Mouse (Mus musculus) liver, embryonic 14.5 days (tissue): ENCODE results near the gene Sema5a. TPM values are rescaled to one million over a fixed set of nuclear protein-coding genes. Genes with fewer than 3 reads are reported as not detected.

Experiments
- ATAC-seq: fragments of 200-750 bp; cut with Nextera tagmentation; 2 replicates; pipeline ENCODE4 v1.8.0; 2017; ENCODE audit warnings: moderate number of reproducible peaks, mild to moderate bottlenecking, moderate library complexity; ENCODE audit not compliant: insufficient read depth
- DNase-seq, 3 experiments: peaks; one replicate each; pipeline ENCODE4 v3.0.0-alpha.2; 2012 to 2013; ENCODE audit warnings: low read depth in 3 of 3, low spot score in 3 of 3
- H3K27ac ChIP-seq: fragments of 300-500 bp; sonication (generic); 2 replicates; pipeline ENCODE4 v1.5.1; 2014; ENCODE audit warnings: moderate library complexity, mild to moderate bottlenecking, control low read depth, inconsistent platforms
- H3K27me3 ChIP-seq: fragments of 300-500 bp; sonication (generic); 2 replicates; pipeline ENCODE4 v1.6.1; 2014; ENCODE audit warnings: mild to moderate bottlenecking, low read length, moderate library complexity; ENCODE audit not compliant: control insufficient read depth, insufficient read depth
- H3K36me3 ChIP-seq: fragments of 300-500 bp; sonication (generic); replicated peaks from 2 replicates; pipeline ENCODE4 v1.6.1; 2014; ENCODE audit warnings: low read depth; ENCODE audit not compliant: control insufficient read depth, insufficient read depth
- H3K4me1 ChIP-seq, 2 experiments: fragments of 200-500 bp in 1 of 2; fragments of 300-500 bp in 1 of 2; sonication (generic) in 1 of 2; replicated peaks; 2 replicates each; pipeline ENCODE4 v1.6.1; 2012 to 2014; ENCODE audit warnings: antibody characterized with exemption in 1 of 2, inconsistent platforms in 1 of 2, low read length in 1 of 2; ENCODE audit not compliant: control insufficient read depth in 2 of 2, insufficient read depth in 2 of 2
- H3K4me2 ChIP-seq: fragments of 300-500 bp; sonication (generic); 2 replicates; pipeline ENCODE4 v1.6.1; 2014; ENCODE audit warnings: low read depth, mild to moderate bottlenecking, control low read depth, moderate library complexity
- H3K4me3 ChIP-seq, 2 experiments: fragments of 200-500 bp in 1 of 2; fragments of 300-500 bp in 1 of 2; sonication (generic) in 1 of 2; 2 replicates each; pipeline ENCODE4 v1.5.1; 2012 to 2014; ENCODE audit warnings: low read depth in 2 of 2, low read length in 2 of 2, mild to moderate bottlenecking in 2 of 2, control low read depth in 1 of 2, inconsistent platforms in 1 of 2, moderate library complexity in 1 of 2; ENCODE audit not compliant: insufficient read depth in 1 of 2
- H3K9ac ChIP-seq: fragments of 300-500 bp; sonication (generic); replicated peaks from 2 replicates; pipeline ENCODE4 v1.6.1; 2014; ENCODE audit warnings: mild to moderate bottlenecking, control low read depth, moderate library complexity
- H3K9me3 ChIP-seq: fragments of 300-500 bp; sonication (generic); 2 replicates; pipeline ENCODE4 v1.6.1; 2016; ENCODE audit warnings: low read length, mixed read lengths; ENCODE audit not compliant: control insufficient read depth
- CTCF ChIP-seq: IDR thresholded peaks from 2 replicates; pipeline ENCODE4 v1.5.1; 2016; ENCODE audit warnings: antibody characterized with exemption, low read depth, control low read depth
- EP300 ChIP-seq: IDR thresholded peaks from 2 replicates; pipeline ENCODE4 v1.6.1; 2016; ENCODE audit warnings: antibody characterized with exemption, low read depth
- WGBS: fragments of 180-500 bp; shearing (Covaris S2); extraction: QIAGEN DNeasy Blood & Tissue Kit; methylation state at CpG from one replicate; pipeline ENCODE4 v1.1.7; 2014; ENCODE audit not compliant: insufficient replicate concordance; 5-methylcytosine and 5-hydroxymethylcytosine counted together
- polyA plus RNA-seq, 2 experiments: library from polyadenylated mRNA; depleted of rRNA in 1 of 2; stranded (reverse) in 1 of 2; unstranded in 1 of 2; fragments of >200 nt; fragmentation: Nextera tagmentation in 1 of 2; extraction: Ambion mirVana in 1 of 2; gene quantifications; 2 replicates each; pipeline versions ENCODE4 v1.2.1 to v1.2.3; 2012 to 2014

Sema5a gene
- polyA plus RNA-seq, 2 experiments: 0.29 to 0.35 TPM

- Histone ChIP-seq H3K4me1 (no peaks in the 10 kb centered on the region), H3K4me2 (no peak overlapping the region), H3K9ac (no peak overlapping the region), H3K4me3 (no peak overlapping the region), H3K27me3 (no peaks in the 10 kb centered on the region), H3K9me3 (no peaks in the 10 kb centered on the region), H3K27ac (no peak overlapping the region), H3K36me3 (no peaks in the 10 kb centered on the region)
- DNase-seq (no peak), ATAC-seq (no peak)
- 14% methylated on average over 5 of the region's 5 CpGs for WGBS
- TF ChIP-seq EP300 (no peak), CTCF (no peak)
Measured at GRCm38 (mm10) chr15:32343544-32343943, 98.9 kb downstream of the Sema5a start.

- no peaks in the 10 kb centered on the region for H3K27me3 ChIP-seq
- H3K4me2 ChIP-seq: no peak overlapping the region
- no peak for TF ChIP-seq CTCF
- no peak for TF ChIP-seq EP300
- H3K36me3 ChIP-seq: no peaks in the 10 kb centered on the region
- DNase-seq (no peak), ATAC-seq (no peak)
- H3K9me3 ChIP-seq: no peaks in the 10 kb centered on the region
- no peak overlapping the region for H3K4me3 ChIP-seq
- no peak overlapping the region for H3K27ac ChIP-seq
- H3K4me1 ChIP-seq: no peaks in the 10 kb centered on the region
- H3K9ac ChIP-seq: no peak overlapping the region
- WGBS: 48% methylated on average over 5 of the region's 5 CpGs
Measured at GRCm38 (mm10) chr15:32347315-32347714, 102.7 kb downstream of the Sema5a start.

DNA sequence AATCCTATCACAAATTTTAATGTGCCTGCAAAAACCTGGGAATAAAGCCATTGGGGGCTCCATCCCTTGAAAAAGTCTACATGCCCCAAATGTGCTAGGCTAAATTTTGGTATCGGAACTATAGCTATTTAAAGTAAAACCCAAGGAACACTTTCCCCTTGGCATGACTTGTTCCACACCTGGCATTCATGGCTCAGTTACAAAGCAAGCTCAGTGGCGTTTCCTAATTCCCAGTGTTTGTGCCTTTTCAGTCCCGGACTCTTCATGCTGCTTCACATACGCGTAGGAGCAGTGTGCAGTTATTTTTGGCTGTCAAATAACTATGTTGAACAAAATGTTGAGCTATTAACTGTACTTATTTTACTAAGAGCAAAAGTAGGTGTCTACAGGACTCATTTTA, 104.7 kb downstream of the Sema5a start:
- Histone ChIP-seq H3K27ac (no peak overlapping the region), H3K9ac (no peak overlapping the region), H3K27me3 (no peaks in the 10 kb centered on the region), H3K9me3 (no peaks in the 10 kb centered on the region), H3K4me3 (no peak overlapping the region), H3K4me1 (no peaks in the 10 kb centered on the region), H3K36me3 (no peaks in the 10 kb centered on the region), H3K4me2 (no peak overlapping the region)
- no peak for DNase-seq
- no peak for ATAC-seq
- TF ChIP-seq CTCF: no peak
- no peak for TF ChIP-seq EP300
- 77% methylated on average over 5 of the region's 5 CpGs for WGBS

- ATAC-seq (no peak), DNase-seq (no peak)
- Histone ChIP-seq H3K36me3 (no peaks in the 10 kb centered on the region), H3K27ac (no peak overlapping the region), H3K4me2 (no peak overlapping the region), H3K4me3 (no peak overlapping the region), H3K9ac (no peak overlapping the region), H3K4me1 (no peaks in the 10 kb centered on the region), H3K27me3 (no peaks in the 10 kb centered on the region), H3K9me3 (no peaks in the 10 kb centered on the region)
- TF ChIP-seq CTCF (no peak), EP300 (no peak)
- 41% methylated on average over 8 of the region's 8 CpGs for WGBS
Measured at GRCm38 (mm10) chr15:32352995-32353394, 108.4 kb downstream of the Sema5a start.

DNA sequence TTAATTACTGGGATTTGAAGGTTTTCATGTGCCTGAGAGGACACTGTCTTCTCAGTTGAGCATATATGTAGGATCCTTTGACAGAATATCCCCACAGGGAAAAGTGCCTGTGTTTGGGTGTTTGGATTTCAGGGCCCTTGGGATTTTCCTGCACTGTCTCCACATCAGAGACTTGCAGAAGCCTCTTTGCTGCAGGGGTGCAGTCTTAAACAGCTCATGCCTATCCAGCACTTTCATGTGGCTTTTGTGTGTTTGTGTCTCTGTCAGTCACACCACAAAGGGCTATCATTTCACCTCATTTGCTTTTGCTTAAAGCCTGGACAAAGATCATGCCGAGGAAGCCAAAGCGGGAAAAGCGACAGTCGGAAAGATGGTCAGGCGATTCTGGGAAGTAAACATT, 108.9 kb downstream of the Sema5a start:
- ATAC-seq: no peak
- no peaks in the 10 kb centered on the region for H3K4me1 ChIP-seq
- H3K9me3 ChIP-seq: no peaks in the 10 kb centered on the region
- H3K27ac ChIP-seq: no peak overlapping the region
- no peak overlapping the region for H3K9ac ChIP-seq
- no peak for DNase-seq
- H3K27me3 ChIP-seq: no peaks in the 10 kb centered on the region
- TF ChIP-seq EP300 (no peak), CTCF (no peak)
- no peaks in the 10 kb centered on the region for H3K36me3 ChIP-seq
- 81% methylated on average over 5 of the region's 5 CpGs for WGBS
- no peak overlapping the region for H3K4me3 ChIP-seq
- no peak overlapping the region for H3K4me2 ChIP-seq

- H3K4me3 ChIP-seq: no peak overlapping the region
- DNase-seq (no peak), ATAC-seq (no peak)
- 74% methylated on average over 5 of the region's 5 CpGs for WGBS
- no peak overlapping the region for H3K27ac ChIP-seq
- no peaks in the 10 kb centered on the region for H3K9me3 ChIP-seq
- no peaks in the 10 kb centered on the region for H3K36me3 ChIP-seq
- no peaks in the 10 kb centered on the region for H3K27me3 ChIP-seq
- no peak overlapping the region for H3K4me2 ChIP-seq
- no peak overlapping the region for H3K9ac ChIP-seq
- no peaks in the 10 kb centered on the region for H3K4me1 ChIP-seq
- TF ChIP-seq CTCF (no peak), EP300 (no peak)
Measured at GRCm38 (mm10) chr15:32356805-32357204, 112.2 kb downstream of the Sema5a start.
